Mouse (Mus musculus): ENCODE measurements at regions not wholly inside any gene's neighbourhood (a gene's known extent, or its start where the extent isn't known, plus 50 kb on each side); places are given as distances from the start of the nearest gene placed in this dataset.

DNA sequence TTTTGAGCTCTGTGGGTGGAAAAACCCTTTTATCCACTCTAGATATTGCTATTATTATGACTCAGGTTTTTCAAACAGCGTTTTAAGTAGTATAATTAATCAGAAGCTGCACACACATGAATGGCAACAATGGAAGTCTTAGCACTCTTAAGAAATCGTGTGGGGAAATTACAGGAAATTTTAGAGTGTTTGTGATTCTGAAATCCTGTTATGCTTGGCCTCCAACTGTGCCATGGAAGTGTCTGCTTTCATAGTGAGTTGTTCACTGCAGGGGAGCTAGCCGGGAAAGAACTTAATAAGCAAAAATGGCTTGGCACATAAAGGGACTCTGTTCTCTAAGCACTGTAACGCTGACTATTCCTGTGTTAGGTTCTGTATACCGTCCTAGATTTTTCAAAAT is 570.7 kb downstream of the Slco4c1 start:
- no peak for TF ChIP-seq MYOG (IDR thresholded peaks at IDR 0.05; ENCODE audit: control insufficient read depth in 1 of 3, insufficient read depth in 1 of 3, insufficient read length in 2 of 3, low read depth in 2 of 3)
- TF ChIP-seq POLR2A (IDR thresholded peaks at IDR 0.05; ENCODE audit: insufficient read length, low read depth), result no peak
- no peak for TF ChIP-seq E2F4 (IDR thresholded peaks at IDR 0.05; ENCODE audit: insufficient read depth)
- no peak for TF ChIP-seq TCF12 (IDR thresholded peaks at IDR 0.05; ENCODE audit: insufficient read depth, poor library complexity, severe bottlenecking)
- no peak for TF ChIP-seq USF1 (IDR thresholded peaks at IDR 0.05; ENCODE audit: low read depth)
